Mouse (Mus musculus): Measurements from ENCODE around the gene P4ha2. TPM values are rescaled to one million over a fixed set of nuclear protein-coding genes. Genes with fewer than 3 reads are reported as not detected.

Gene P4ha2
- polyA plus RNA-seq, 1 experiment from 2014 or later: 25.0 TPM

DNA sequence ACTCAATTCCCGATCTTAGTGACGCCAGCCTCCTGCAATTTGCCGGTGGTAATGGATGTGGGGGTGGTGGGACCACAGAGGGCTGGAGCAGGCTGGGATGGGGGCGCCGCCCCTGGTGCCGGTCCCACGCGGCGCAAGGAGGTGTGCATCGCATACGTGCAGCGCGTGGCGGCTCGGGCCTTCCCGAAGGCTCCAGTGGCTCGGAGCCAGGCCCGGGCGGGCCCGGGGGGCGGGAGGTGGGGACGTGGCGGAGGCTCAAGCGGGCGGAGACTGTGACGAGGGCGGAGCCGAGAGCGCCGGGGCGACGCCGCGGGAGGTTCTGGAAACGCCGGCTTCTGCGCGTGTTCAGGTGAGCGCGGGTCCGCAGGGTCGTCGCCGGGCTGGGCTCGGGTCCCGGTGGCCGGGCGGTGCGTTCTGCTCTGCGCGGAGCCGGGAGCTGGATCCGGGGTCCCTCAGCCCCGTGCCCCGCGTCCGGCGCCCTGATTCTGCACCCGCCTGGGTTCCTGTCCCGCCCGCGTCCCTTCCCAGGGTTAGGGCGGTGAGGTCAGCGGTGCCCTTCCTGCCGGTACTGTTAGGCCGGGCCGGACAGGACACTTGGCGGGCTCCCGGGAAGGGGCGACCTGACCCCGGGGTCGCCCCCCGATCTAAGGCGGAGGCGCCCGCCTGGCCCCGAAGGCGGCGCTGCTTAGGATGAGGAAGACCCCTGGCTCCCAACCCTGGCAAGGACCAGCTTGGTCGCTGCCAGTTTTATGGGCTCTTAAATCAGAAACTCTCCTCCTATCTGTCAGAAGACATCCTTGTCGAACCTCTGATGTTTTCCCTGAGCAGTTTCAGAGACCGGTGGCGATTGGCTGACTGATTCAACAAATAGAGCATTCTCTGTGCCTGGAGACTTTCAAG, 1.0 kb downstream of the P4ha2 start:
- H3K27ac ChIP-seq (replicated peaks): peak overlapping the region; percentile 83
- H3K36me3 ChIP-seq: no peaks in the 10 kb centered on the region

DNA sequence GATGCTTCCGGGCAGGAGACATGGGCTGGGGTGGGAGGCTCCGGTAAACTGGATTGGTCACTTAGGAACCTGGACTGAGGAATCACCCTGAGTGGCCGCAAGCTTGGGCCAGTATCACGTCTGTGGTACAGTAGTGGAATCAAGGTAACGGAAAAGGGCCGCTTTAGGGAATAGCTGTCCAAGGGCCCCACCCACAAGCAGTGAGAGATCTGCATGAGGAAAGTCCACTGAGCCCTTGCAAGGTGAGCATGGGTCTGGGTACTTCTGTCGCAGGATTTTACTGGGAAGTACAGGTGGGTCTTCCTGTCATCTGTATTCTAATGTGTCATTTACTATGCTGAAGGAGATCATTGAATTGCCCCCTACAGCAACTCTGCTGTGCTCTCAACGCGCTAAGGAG, 1.8 kb downstream of the P4ha2 start:
- Histone ChIP-seq H3K27ac (replicated peaks) (no peak overlapping the region), H3K9me3 (replicated peaks) (no peaks in the 10 kb centered on the region), H3K4me3 (peak overlapping the region; percentile 75), H3K4me1 (peaks cover 25% of the 10 kb centered on the region), H3K27me3 (ENCODE audit: low read depth, poor library complexity, severe bottlenecking) (peaks cover 42% of the 10 kb centered on the region), H3K36me3 (no peaks in the 10 kb centered on the region)
- WGBS: 74% methylated on average over 9 of the region's 9 CpGs
- no peak for DNase-seq (ENCODE audit: low spot score)

More for the DNA sequence above, 1.0 kb downstream of the P4ha2 start:
- under 1% methylated on average over 83 of the region's 83 CpGs for WGBS
- peak; percentile 72 for DNase-seq (ENCODE audit: low spot score)
- H3K4me3 ChIP-seq: peak overlapping the region; percentile 75
- H3K27me3 ChIP-seq (ENCODE audit: low read depth, poor library complexity, severe bottlenecking): peaks cover 42% of the 10 kb centered on the region
- peaks cover 25% of the 10 kb centered on the region for H3K4me1 ChIP-seq
- H3K9me3 ChIP-seq (replicated peaks): no peaks in the 10 kb centered on the region

DNA sequence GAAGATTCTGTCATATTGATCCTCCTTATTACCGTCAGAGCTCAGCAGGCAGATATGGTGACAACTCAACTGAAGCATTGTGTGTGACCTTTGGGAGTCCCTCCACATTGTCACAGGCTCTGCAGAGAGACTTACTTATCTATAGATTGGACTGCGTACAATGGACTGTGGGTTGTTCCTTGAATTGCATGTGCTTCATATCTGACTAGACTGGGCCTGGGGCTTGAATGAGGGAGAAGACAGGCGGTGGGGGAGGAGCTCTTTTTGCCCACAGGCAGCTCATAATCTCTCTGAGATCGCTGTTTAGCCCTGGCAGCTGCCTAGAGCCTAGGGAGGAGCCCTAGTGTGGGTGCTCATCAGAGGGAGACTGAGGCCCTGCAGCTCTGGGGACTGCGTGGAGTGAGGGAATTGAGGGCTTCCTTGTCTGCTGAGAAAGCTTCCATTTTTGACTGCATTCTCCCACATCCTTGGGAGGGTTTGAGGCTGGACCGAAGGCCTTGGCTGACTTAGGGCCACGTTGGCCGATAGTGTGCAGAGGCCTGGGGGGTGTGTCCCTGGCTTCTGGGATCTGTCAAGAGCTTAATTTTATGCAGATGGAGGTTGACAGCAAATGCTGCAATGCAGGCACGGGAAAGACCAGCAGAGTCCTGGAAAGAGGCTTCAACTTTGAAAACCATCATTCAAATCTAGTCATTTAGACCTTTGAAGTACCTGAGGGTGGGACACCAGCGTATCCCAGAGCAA, 3.0 kb downstream of the P4ha2 start:
- no peak overlapping the region for H3K27ac ChIP-seq (replicated peaks)
- no peak overlapping the region for H3K4me3 ChIP-seq
- DNase-seq (ENCODE audit: low spot score): no peak
- no peaks in the 10 kb centered on the region for H3K36me3 ChIP-seq
- peaks cover 42% of the 10 kb centered on the region for H3K27me3 ChIP-seq (ENCODE audit: low read depth, poor library complexity, severe bottlenecking)
- no peaks in the 10 kb centered on the region for H3K9me3 ChIP-seq (replicated peaks)
- WGBS: 80% methylated on average over 10 of the region's 10 CpGs
- peaks cover 25% of the 10 kb centered on the region for H3K4me1 ChIP-seq

- Histone ChIP-seq H3K36me3 (no peaks in the 10 kb centered on the region), H3K4me1 (peaks cover 25% of the 10 kb centered on the region), H3K4me3 (no peak overlapping the region), H3K27ac (replicated peaks) (no peak overlapping the region), H3K9me3 (replicated peaks) (no peaks in the 10 kb centered on the region), H3K27me3 (ENCODE audit: low read depth, poor library complexity, severe bottlenecking) (peaks cover 30% of the 10 kb centered on the region)
- DNase-seq (ENCODE audit: low spot score): no peak
- WGBS: 95% methylated on average over 6 of the region's 6 CpGs
Observed at GRCm38 (mm10) chr11:54105011-54105410, 5.1 kb downstream of the P4ha2 start.

DNA sequence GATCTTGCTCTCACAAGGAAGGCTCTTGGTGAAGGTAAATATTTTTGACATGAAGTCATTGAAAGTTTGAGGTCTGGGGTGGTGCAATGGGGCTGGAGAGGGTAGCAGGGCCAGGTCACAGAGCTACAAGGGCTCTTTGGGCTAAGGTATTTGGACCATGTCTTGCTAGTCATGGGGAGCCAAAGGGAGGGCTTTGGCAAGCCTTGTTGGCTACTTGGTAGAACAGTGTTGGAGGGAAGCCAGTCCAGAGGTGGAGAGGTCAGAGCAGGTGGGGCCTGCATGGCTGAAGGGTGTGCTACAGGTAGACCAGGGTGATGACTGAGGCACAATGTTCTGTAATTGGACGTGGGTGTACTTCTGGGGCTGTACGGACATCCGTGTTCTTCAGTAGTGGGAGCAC, 6.8 kb downstream of the P4ha2 start:
- H3K9me3 ChIP-seq (replicated peaks): no peaks in the 10 kb centered on the region
- peaks cover 8% of the 10 kb centered on the region; the same call in 1 of the 2 replicates for H3K4me1 ChIP-seq
- DNase-seq (ENCODE audit: low spot score): no peak
- no peaks in the 10 kb centered on the region for H3K36me3 ChIP-seq
- WGBS: 85% methylated on average over 3 of the region's 3 CpGs
- no peak overlapping the region for H3K4me3 ChIP-seq
- H3K27me3 ChIP-seq (ENCODE audit: low read depth, poor library complexity, severe bottlenecking): peaks cover 14% of the 10 kb centered on the region
- no peak overlapping the region for H3K27ac ChIP-seq (replicated peaks)

DNA sequence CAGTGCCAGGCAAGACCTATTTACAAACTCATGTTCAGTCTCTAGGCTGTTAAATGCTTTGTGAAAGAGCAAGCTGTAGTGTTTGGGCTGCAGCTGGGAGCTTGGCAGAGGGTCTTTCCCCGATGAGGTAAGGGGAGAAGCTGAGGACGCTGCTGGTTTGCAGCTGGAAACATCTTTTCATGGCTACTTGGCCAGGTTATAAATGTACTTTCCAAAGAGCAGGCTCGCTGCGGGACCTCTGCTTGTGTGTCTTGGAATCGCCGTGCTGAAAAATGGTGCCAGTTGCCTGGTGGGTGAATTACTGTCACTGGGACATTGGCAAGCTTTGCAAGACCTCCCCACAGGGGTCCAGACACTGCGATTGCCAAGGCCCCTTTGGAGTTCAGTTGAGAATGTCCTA, 7.3 kb downstream of the P4ha2 start:
- H3K36me3 ChIP-seq: no peaks in the 10 kb centered on the region

GRCm38 (mm10) chr11:54108131-54108530, 8.2 kb downstream of the P4ha2 start:
- Histone ChIP-seq H3K36me3 (no peaks in the 10 kb centered on the region), H3K4me3 (no peak overlapping the region), H3K27ac (replicated peaks) (no peak overlapping the region), H3K27me3 (ENCODE audit: low read depth, poor library complexity, severe bottlenecking) (no peaks in the 10 kb centered on the region), H3K9me3 (replicated peaks) (no peaks in the 10 kb centered on the region), H3K4me1 (peaks cover 14% of the 10 kb centered on the region)
- WGBS: 68% methylated on average over 3 of the region's 3 CpGs
- no peak for DNase-seq (ENCODE audit: low spot score)

More for the DNA sequence above, 7.3 kb downstream of the P4ha2 start:
- Histone ChIP-seq H3K4me3 (no peak overlapping the region), H3K4me1 (peaks cover 12% of the 10 kb centered on the region), H3K27ac (replicated peaks) (no peak overlapping the region), H3K9me3 (replicated peaks) (no peaks in the 10 kb centered on the region), H3K27me3 (ENCODE audit: low read depth, poor library complexity, severe bottlenecking) (peaks cover 8% of the 10 kb centered on the region)
- no peak for DNase-seq (ENCODE audit: low spot score)
- WGBS: 92% methylated on average over 7 of the region's 7 CpGs

DNA sequence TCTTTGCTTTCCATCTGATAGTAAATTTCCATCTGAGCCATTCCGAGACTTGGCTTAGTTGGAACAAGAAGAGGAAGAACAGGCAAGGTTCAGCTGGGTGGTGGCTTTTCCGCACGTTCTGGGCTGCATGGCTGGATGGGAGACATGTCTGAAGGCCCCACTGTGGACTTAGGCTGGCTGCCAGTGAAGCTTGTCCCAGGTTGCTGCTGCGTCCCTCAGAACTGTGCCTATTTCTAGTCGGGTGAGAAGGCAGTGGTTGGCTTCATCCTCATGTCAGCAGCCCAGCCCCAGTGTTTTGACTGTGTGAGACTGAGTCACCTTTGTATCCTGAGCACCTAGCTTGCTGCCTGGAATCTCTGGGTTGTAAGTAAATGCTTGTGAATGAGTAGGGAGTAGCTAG, 9.0 kb downstream of the P4ha2 start:
- Histone ChIP-seq H3K9me3 (replicated peaks) (no peaks in the 10 kb centered on the region), H3K36me3 (no peaks in the 10 kb centered on the region), H3K27me3 (ENCODE audit: low read depth, poor library complexity, severe bottlenecking) (no peaks in the 10 kb centered on the region), H3K4me3 (no peak overlapping the region), H3K4me1 (peaks cover 21% of the 10 kb centered on the region), H3K27ac (replicated peaks) (no peak overlapping the region)
- WGBS: 89% methylated on average over 5 of the region's 5 CpGs
- DNase-seq (ENCODE audit: low spot score): no peak

DNA sequence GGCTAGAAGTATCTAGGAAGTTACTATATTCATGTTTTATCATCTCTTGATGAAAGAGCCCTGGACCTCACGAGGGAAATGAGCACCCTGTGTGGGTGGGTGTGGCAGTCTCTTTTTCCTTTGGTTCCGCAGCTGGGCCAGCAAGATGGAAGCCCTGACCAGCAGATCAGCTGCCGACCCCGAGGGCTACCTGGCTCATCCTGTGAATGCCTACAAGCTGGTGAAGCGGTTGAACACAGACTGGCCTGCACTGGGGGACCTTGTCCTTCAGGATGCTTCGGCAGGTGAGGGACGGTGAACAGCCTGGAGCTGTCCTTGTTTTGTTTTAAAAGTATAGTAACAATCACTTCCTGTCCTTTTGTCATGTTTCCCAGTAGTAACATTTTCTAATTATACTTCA, 11.4 kb downstream of the P4ha2 start:
- no peak for DNase-seq (ENCODE audit: low spot score)
- Histone ChIP-seq H3K36me3 (no peaks in the 10 kb centered on the region), H3K4me1 (peaks cover 21% of the 10 kb centered on the region), H3K4me3 (no peak overlapping the region), H3K27me3 (ENCODE audit: low read depth, poor library complexity, severe bottlenecking) (no peaks in the 10 kb centered on the region), H3K27ac (replicated peaks) (no peak overlapping the region), H3K9me3 (replicated peaks) (no peaks in the 10 kb centered on the region)
- WGBS: 90% methylated on average over 7 of the region's 7 CpGs

- Histone ChIP-seq H3K4me3 (peak overlapping the region; percentile 37), H3K27me3 (ENCODE audit: low read depth, poor library complexity, severe bottlenecking) (no peaks in the 10 kb centered on the region), H3K27ac (replicated peaks) (peak overlapping the region; percentile 83), H3K4me1 (peaks cover 21% of the 10 kb centered on the region), H3K36me3 (no peaks in the 10 kb centered on the region), H3K9me3 (replicated peaks) (no peaks in the 10 kb centered on the region)
- 84% methylated on average over 21 of the region's 21 CpGs for WGBS
- DNase-seq (ENCODE audit: low spot score): no peak
Observed at GRCm38 (mm10) chr11:54111976-54112741, 12.3 kb downstream of the P4ha2 start.

- H3K27ac ChIP-seq (replicated peaks): peak overlapping the region; percentile 83
- DNase-seq (ENCODE audit: low spot score): peak; percentile 90
- no peaks in the 10 kb centered on the region for H3K27me3 ChIP-seq (ENCODE audit: low read depth, poor library complexity, severe bottlenecking)
- 2% methylated on average over 10 of the region's 10 CpGs for WGBS
- peak overlapping the region; percentile 37 for H3K4me3 ChIP-seq
- H3K9me3 ChIP-seq (replicated peaks): no peaks in the 10 kb centered on the region
- H3K36me3 ChIP-seq: no peaks in the 10 kb centered on the region
- peaks cover 21% of the 10 kb centered on the region for H3K4me1 ChIP-seq
Observed at GRCm38 (mm10) chr11:54112920-54113319, 13.0 kb downstream of the P4ha2 start.

GRCm38 (mm10) chr11:54113352-54113751, 13.5 kb downstream of the P4ha2 start:
- H3K4me3 ChIP-seq: peak overlapping the region; percentile 37
- 60% methylated on average over 4 of the region's 4 CpGs for WGBS
- peak overlapping the region; percentile 83 for H3K27ac ChIP-seq (replicated peaks)

More at GRCm38 (mm10) chr11:54113352-54113751, 13.5 kb downstream of the P4ha2 start:
- no peaks in the 10 kb centered on the region for H3K9me3 ChIP-seq (replicated peaks)
- H3K36me3 ChIP-seq: no peaks in the 10 kb centered on the region
- no peak for DNase-seq (ENCODE audit: low spot score)
- H3K27me3 ChIP-seq (ENCODE audit: low read depth, poor library complexity, severe bottlenecking): no peaks in the 10 kb centered on the region
- peaks cover 21% of the 10 kb centered on the region for H3K4me1 ChIP-seq
